Mouse (Mus musculus): ENCODE results near the gene Mcm2.

The Mcm2 gene

DNA sequence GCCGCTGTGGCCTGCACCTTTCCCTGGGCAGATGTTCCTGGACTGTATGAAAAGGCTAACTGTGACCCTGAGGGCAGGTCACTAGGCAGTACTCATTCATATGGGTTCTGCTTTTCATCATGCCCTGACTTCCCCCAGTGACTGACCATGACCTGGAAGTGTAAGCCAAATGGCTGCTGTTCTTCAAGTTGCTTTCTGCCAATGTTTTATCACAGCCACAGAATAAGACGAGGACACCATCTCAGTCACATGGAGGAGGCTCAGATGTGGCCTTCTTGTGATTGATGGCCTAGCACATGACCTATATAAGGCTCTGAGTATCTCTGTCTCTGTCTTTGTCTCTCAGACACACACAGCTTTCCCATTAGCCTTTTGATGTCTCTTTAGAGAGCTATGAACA lies 51.0 kb downstream of the Mcm2 start:
- no peak for DNase-seq (ENCODE audit: low read depth)

DNA sequence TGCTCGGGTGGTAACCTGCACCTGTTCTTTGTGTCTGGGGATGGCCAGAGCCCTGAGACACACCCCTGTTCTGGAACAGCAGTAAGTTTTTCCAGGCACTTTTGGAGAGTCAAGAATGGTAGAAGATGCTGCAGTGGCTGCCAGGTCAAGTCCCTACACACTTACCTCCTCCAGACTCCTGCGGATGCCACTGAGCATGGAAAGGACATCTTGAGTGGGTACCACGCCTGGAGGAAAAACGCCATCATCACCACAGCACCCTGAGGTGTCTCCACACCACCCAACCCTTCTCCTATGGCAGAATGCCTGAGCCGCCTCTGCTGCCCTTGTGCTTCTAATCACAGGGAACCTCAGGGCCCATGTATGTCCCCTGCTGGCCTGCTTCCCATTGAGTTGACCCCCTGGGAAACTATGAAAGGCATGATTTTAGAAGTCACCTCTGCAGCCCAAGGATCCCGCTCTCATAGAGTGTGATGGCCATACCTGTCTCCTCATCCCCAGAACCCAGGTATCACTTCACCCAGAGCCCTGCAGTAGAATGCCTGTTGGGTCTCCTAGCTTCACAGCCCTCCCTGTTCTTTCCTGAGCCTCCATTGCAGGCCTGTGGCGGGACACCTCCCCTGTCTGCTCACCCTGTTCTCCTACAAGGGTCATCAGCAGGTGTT lies 53.5 kb downstream of the Mcm2 start:
- no peak for DNase-seq (ENCODE audit: low read depth)

DNA sequence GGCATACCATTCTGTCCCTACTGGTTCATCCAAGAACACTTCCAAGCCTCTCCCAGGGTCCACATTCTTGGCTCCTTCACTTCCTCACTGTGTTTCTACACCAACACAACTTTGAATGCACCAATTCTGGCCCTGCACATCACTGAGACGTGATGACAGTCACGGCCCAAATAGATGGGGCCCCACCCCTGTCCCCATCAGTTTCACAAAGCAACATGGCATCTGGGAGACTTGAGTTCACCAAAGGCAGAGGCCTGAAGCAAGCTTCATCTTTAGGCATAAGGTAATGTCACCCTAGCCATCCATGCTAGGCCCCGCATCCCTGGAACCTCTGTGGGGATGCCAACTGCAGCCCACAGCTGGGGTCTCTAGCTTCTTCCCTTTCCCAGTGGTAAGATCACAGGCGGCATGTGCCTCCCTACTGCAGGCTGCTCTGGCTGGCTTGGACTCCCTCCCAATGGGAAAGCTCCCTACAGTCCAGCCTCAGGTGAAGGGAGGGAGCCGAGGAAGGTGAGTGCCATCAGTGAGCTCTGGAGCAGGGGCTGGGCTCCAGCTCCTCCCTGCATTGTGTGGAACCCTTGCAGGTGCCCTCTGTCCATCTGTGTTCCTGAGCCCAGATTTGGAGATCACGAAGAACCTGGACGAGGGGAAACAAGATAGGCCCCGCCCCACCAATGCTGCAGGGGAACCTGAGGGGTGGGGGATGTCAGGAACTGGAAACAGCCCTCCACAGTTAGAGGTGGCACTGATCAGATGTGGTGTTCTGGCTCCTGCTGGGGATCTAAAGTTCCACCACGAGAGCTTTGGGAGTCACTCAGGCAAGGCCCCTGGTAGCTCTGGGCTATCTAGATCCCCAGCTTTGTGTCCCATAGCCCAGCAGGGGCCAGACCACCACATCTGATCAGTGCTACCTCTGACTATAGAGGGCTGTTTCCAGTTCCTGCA lies 54.5 kb downstream of the Mcm2 start:
- DNase-seq (ENCODE audit: low read depth): no peak

DNA sequence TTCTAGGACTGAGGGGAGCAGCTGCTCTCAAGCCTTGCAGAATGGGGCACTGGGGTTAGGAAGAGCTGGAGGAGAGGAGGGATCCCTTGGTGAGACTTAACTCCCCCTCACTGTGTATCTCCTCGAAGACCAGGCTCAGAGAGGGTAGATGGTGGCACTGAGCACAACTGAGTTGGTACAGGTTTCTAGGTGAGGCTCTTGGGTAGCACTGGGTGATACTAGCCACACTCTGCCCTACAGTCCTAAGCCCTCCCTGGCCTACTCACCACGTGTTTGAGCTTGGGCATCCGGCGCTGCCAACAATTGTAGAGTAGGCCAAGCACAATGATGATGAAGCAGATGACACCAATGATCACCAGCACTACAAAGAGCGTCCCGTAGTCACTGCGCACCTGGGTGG lies 55.3 kb downstream of the Mcm2 start:
- no peak for DNase-seq (ENCODE audit: low read depth)

DNA sequence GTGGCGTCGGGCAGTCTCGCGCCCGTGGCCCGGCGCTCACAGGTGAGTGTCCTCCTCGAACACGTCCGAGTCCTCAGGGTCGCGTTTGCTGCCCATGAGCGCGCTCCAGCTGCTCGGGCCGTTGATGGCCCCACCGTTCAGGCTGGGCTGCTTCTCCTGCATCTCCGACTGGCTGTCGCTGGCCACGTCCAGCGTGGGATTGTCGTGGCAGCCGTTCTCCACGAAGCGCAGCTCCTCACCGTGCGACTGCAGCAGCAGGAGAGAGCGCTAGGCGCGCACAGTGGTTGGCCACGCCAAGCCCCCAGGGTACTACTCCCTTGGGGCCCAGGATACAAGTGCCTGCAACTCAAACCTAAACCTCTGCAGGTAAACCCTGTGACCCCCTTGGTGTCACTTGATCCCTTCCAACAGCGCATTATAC lies 55.8 kb downstream of the Mcm2 start:
- DNase-seq (ENCODE audit: low read depth): no peak

DNA sequence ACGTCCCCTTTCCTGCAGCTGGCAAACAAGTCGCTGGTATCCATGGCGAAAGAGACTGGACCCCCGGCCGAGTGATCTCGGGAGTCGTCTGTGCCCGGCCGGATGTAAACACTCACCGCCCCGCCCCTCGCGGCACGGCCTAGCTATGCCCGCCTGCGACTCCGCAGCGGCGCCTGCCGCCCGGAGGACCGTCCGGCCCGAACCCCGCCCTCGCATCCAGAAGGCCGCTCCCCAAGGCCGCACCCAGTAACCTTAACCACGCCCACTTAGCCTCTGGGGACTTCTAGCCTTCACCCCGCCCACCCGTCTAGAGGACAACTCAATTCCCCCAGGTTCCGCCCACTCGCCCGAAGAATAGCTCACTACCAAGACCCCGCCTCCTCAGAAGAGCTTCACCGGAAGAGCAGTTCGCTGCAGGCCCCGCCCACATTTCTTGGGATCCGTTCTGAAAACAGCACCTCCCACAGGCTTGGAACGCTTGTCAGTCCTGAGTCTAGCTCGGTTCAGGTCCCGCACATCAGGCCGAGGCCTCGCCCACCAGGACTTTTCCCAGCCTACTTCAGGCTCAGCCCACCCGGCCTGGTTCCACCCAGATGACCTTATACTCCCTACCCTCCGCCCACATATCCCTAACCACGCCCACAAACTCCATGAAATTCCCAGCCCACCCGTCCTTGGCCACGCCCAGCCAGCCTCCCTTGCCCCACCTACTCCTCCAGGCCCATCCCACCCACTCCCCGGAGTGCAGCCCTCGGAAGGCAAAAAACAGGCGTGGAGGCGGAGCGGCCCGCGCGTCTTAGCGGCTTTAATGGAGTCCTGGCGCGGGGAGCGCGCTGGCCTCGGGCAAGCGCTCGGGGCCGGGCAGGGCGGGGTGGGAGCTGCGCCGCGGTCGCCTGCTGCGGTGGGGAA lies 56.5 kb downstream of the Mcm2 start, which contains the start of gene Abtb1:
Gene Abtb1 (minus strand): TSS at position 204 of the 909 bp plus-strand sequence.
- peak; percentile 100 for DNase-seq (ENCODE audit: low read depth)

DNA sequence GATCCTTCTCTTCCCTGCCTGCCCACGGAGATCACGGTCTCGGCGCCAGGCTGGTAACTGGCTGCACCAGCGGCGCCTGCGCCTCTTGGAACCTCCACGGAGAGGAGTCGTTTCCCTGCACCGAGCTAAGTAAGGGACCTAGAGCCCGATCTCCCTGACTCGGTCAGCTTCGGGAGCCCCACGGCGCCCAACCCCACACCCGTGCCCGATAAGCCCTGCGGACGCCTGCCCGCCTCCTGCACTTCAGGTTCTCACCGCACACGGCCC lies 57.1 kb downstream of the Mcm2 start:
- no peak for DNase-seq (ENCODE audit: low read depth)

DNA sequence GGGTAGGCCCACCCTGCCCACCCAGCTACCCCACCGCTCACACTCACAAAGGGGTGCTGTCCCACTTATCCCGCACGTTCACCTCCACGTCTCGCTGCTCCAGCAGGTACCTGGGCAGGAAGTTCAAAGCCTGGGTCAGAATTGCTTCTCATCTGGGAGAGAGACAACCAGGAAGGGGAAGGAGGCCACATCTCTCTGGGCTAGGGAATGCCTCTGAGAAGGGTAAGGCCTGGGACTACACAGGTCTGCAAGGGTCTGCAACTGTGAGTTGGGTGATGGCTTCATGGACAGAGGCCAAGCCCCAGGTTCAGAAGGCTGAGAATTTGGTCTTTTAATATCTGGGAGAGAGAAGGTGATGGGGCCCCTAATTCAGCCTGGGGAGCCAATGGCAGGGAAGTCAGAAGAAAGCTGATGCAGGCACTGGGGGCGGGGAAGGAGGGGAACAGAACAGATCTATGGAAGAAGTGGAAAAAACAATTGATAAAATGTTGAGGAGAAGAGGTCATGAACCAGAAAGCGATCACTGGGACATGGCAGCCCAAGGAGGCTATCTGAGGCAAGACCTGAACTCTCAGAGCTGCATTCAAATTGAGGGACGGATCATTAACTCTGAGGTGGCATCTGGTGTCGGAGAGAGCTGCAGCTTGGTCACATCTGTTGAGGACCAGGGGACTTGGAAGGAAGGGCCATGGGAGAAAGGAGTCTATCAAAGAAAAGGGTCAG lies 57.6 kb downstream of the Mcm2 start:
- DNase-seq (ENCODE audit: low read depth): no peak

DNA sequence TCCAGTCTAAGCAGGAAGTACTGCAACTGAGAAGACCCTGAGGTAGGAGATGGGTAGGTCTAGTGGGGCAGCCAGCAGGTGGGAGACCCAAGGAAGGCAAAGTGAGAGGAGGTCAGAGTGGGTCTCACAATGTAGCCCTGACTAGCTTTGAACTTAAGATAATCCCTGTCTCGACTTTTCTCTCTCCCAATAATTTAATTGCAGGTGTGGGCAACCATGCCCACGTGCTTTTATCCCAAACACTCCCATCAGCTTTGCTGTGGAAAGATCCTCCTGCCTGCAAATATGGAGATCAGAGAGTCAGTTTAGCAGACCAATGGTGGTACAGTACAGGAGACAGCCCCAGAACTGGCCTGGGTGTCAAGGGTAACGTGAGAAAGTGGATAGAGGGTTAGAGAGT lies 58.4 kb downstream of the Mcm2 start:
- no peak for DNase-seq (ENCODE audit: low read depth)

DNA sequence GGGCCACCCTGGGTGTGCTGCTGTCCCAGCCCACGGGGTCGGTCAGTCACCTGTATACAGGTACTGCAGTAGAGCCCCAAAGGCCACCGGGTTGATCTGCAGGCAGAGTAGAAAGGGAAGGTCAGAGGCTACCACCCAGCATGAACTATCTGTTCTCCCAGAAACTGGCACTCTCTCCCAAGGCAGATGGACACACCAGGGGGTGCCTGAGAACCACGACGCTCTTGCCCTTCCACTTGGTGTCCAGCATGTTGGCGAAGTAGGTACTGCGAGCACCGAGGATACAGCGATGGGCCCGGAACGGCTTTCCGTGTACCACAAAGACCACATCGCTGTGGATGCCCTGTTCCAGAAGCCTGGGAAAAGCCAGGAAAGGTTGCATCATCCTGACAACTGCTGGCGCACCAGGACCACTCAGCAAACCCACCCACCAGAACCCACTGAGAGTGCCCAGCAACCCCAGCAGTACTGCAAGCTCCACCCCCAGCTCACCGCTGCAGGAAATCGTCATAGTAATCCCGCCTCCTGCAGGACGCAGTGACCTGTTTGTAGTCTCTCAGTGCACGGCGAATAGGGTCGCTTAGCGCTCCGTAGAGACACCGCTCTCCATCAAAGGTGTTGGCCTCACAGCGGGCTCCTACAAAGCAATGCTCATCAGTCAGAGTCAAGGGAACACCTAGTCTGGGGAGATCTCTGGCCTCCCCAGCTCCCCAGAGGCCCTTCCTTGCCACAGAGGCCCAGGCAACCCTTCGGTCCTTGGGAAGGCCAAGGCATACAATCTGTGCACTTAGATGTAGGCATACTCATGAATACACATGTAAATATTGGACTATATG lies 59.2 kb downstream of the Mcm2 start:
- no peak for DNase-seq (ENCODE audit: low read depth)

DNA sequence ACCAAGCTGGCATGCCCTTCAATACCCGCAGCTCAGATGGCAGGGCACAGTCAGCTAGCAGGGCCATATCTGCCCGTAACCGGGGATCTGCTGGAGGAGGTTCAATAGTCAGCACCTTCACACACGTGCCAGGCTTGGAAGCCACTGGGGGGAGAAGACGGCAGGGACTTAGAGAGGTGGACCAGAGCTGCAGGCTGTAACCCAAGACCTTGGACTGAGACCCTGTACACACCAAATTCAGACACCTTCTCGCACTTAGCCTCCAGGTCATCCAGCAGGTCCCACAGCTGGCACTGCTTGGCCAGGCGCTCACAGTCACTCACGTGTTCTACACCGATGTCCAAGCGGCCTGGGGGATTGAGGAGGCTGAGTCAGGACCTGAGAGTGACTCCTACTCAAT lies 60.0 kb downstream of the Mcm2 start:
- DNase-seq (ENCODE audit: low read depth): no peak

DNA sequence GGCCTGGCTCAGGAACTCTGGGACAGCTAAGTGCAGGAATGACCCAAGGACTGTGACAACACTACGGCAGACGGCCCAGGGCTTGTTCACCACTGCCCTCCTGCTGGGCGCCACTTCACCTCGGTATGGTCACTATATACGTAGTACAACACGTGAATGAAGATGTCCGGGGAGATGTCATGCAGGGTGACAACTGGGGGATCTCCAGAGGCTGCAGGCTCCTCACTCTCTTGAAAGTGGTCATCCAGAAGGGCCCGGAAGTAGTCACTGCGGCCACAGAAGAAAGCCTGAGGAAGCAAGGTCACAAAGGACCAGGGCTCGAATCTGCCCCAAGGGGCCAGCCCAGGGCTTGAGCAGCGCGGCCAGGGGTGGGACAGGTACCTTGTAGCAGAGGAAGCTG lies 60.6 kb downstream of the Mcm2 start:
- no peak for DNase-seq (ENCODE audit: low read depth)

DNA sequence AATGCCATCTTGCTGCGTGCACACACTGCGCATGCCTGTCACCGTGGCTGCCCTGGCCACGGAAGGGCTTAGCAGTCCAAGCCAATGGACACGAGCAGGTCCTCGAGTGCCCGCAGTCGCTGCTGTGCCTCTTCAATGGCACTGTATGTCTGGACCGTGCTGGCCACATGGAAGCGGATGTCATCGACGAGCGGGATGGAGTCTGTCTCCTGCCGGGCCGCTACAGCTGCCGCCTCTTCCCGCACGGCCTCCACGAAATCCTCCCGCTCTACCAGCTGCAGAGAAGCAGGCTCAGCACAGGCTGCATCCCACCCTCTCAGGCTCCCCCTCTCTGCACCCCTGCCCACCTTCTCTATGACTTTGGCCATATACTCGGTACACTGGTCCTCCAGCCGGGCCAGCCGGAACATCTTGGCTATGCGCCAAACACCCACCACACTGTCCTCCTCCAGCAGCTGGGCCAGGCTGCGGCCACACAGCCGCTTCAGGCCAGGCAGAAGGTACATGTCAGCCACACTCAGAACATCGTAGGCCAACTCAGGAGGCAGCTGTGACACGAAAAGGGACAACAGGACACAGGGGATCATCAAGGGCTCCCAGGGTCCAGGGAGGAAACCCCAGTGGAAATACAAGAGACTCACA lies 62.3 kb downstream of the Mcm2 start:
- no peak for DNase-seq (ENCODE audit: low read depth)

DNA sequence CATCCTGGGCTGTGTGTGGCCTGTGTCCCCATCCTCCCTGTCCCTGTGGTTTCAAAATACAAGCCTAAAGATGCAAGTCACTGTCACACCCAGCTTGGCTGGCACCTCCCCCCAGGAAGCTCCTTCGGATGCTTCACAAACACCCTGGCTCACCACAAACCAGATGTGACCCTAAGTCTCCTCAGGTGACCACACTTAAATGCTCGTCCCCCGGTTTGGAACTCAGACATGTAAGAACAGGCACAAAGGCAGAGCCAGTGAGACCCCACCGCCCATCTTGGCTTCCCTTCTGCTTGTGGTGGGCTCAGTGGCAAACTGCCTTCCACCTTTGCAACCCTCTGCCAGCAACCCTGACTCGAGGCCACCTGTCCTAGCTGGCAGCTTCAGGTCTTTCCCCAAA lies 63.5 kb downstream of the Mcm2 start:
- DNase-seq (ENCODE audit: low read depth): peak; percentile 87
